Mouse (Mus musculus) urinary bladder, postnatal 25 days (tissue): ENCODE data around the gene Slk.

ENCODE experiments used
- DNase-seq: peaks from one replicate; pipeline ENCODE4 v3.0.0; 2022; ENCODE audit warnings: low spot score

The Slk gene

DNA sequence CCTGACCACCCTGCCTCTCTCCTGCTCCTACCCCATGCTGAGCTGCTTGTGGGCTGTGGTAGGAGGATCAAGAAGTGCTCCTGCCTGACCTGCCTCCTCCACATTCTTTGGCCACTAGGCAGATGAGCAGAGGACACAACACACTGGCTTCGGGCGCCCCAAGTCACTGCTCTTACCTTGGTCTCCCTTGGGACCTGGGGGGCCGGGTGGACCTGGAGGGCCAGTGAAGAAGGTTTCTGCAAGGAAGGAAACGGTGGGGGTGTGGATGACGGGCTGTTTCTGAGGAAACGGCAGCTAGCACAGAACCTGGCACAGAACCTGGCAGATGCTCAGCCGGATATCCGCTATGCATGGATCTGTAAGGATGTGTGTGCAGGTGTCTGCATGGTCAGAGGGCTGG is 73.7 kb downstream of the Slk start:
- no peak for DNase-seq

DNA sequence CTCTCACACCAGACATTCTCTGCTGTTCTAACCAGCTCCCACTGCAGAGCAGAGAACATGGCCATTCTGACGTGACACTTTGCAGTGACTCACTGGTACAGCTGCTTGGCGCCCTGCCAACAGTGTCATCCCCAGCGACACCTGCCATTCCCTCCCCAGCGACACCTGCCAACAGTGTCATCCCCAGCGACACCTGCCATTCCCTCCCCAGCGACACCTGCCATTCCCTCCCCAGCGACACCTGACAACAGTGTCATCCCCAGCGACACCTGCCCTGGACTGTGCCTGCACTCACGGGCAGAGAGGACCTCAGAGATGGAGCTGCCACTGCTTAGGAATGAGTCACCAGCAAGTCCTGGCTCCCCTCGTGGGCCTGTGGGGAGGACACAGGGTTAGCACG is 75.4 kb downstream of the Slk start:
- DNase-seq: no peak

DNA sequence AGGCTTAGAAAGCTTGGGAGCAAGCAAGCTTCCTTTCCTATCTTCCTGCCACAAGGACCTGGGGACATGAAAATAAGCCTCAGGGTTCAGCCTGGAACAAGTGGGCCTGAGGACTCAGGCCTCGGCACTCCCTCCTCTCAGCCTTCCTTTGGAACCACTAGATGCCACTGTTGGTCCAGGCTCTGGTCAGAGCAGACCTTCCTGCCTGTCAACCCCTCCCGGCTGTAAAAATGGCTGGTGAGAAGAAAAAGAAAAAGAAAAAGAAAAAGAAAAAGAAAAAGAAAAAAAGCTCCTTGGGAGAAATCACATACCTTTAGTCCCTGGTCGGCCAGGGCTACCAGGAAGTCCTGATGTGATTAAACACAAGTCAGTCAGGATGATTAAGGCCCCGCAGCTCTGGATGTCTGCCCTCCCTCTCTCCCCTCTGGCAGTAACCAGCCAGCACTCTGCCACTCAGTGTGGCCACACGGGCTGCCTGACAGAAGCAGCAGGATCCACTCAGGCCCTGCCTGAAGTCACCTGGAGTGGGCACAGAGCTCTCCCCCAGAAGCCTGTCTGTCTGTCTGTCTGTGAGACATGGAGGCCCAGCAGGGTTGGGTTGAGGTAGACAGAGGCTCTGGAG is 79.5 kb downstream of the Slk start:
- DNase-seq: peak; percentile 30

DNA sequence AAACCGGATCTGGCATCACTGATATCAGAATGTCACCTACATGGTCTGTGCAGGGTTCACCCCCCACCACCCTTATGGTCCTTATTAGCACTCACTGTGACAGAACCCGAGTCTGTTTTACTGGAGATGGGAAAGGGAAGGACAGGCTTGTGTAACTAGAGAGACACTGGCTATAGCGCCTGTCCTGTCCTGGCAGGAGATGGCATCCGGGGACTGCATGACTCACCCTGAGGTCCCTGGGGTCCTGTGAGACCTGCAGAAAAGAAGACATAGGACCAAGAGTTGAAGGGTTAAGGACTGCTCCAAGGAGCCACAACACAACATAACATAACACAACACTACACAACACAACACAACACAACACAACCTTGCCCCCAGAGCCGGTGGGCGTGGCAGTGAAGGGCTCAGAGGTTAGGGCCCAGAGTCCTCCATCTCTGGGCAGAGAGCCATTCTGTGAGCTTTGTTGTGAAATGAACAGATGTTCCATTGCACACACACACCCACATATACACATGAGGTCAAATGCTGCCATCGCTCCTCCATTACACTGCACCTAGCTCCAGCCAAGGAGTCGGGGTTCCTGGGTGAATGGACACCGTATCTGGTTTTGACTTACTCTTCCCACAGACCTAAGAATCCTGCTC is 80.4 kb downstream of the Slk start:
- no peak for DNase-seq

DNA sequence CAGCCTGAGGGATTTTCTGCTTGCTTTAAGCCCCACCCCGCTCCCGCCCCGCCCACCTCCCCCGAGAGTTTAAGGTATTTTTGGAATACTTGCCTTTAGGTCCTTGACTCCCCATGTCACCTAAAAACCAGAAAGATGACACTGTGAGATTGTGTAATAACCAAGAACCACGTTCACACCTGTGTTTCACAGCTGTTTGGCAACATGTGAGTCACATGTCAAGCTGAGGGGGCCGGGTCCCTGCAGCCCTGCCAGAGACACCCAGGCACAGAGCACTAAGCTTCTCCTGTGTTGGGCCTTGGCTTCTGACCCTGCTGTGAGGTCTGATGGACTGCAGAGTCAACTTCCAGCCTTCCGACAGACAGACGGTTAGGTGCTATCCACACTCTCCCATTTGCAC is 88.1 kb downstream of the Slk start:
- DNase-seq: no peak

DNA sequence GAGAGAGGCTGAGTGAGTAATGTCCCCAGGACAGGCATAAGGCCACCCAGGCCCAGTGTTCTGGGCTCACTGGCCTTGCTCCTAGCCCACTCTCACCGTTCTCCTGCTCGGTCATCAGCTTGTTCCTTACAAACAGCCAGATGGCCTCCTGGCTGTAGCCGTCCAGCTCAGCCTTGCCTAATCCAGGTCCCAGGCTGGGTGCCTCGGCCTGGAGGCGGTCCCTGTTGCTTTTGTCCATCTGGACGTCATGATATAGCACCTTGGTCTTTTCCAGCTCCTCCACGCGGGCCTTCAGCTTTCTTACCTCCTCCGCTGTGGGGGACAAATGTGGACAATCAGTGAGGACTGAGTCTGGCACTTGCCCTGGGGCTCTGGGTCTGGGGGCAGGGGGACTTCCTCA is 88.9 kb downstream of the Slk start:
- no peak for DNase-seq

DNA sequence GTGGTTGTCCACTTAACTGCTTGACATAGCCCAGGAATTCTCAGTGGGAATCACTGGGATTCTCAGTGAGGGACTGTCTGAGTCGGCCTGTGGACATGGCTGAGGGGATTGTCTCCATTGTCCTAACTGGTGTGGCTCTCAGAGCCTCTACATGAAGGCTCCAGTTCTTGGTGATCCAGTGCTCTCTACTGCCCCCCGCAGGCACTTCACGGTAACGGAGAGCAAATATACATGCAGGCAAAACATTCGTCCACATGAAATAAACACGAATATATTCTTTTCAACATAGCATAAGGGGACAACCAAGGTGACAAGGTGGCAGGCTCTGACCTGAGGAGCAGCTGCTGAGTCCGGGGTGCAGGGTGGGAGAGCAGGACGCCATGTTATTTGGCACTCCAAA is 94.9 kb downstream of the Slk start:
- no peak for DNase-seq

DNA sequence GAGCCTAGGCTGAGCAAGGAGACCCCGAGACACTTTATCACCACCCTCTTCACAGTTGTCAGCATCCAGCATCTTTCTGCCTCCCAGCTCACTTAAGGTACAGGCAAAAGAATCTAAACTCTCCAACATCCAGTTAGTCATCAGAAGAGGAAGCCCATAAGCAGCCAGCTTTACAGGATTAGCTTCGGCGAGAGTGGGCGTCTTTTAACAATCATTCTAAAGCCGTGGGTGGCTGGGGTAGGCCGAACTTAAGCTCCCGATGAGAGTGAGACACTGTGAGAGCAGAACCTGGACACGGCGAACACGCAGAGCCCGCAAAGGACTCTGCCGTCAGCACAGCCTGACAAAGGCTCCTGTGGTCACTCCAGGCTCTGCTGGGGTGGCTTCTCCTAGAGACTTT is 99.2 kb downstream of the Slk start:
- no peak for DNase-seq

DNA sequence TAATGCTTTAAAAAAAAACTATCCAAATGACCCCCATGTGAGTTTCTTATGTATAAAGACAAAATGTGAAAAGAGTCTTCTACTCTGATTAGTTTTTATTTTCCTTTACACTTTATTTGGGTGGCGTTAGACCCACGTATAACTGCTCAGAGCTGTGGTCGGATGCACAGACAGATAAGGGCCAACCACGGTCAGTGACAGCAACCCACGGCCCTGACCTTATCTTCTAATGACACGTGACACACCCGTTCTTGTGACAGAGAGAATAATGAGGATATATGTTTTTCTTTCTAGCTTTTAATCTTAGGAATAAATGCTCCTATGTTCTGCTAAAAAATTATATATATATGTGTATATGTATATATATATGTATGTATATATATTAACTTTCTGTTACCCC is 110.1 kb downstream of the Slk start:
- DNase-seq: no peak

DNA sequence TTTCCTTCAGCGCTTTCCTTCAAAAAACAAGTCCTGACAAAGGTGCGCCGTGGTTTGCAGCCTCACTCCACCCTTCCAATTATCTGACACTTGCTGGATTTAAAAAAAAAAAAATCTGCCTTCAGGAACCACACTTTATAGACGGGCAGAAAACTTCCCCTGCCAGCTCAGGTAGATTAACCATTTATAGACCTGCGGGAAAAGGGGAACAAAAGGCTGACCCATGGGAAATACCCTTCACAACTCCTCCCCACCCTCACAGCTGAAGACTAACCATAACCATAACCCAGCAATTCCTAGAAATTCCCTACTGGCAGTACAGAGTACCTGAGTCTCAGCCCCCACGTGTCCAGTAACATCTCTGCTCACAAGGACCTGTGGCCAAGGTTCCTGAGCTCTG is 112.5 kb downstream of the Slk start, which contains the start of gene Col17a1:
Col17a1 (minus strand) TSS at position 101 of the 400 bp plus-strand sequence.
- DNase-seq: no peak
